In genomic region chr10:108338055-108338961, GRCm38 (mm10) we compare ENCODE assay signal across 19 mouse cellular contexts. TPM values are rescaled to one million over a fixed set of nuclear protein-coding genes. Genes with fewer than 3 reads are reported as not detected.
A peak's percentile ranks its signal among the peaks of the same experiment; 100 is the strongest.
DNase-seq lines count a peak whose midpoint lies in the region; ATAC-seq lines count a peak whose summit lies in the region.
"Had no signal": no experiment of that assay in that cellular context is flagged by ENCODE, and none has a peak within 500 bp of the region (broad histone marks: within the 10 kb centered on the region; RNA-seq: fewer than 3 reads in every experiment).

No protein-coding gene starts in this region.

- H3K4me2 ChIP-seq in forebrain, embryonic 12.5 days = 0 out of 2 replicates have a peak overlapping the region, but pooled peaks have one; percentile 1
- no peak overlapping the region for H3K4me2 ChIP-seq in forebrain, embryonic 15.5 days (replicated peaks)
- H3K4me2 ChIP-seq in forebrain, embryonic 16.5 days (ENCODE audit: low read length) = no peak overlapping the region
- H3K4me2 ChIP-seq: heart, embryonic 12.5 days; liver, embryonic 12.5 days; lung, embryonic 15.5 days had no signal

- H3K9me3 ChIP-seq in forebrain, embryonic 12.5 days = no peaks in the 10 kb centered on the region
- no peaks in the 10 kb centered on the region for H3K9me3 ChIP-seq in forebrain, embryonic 15.5 days
- H3K9me3 ChIP-seq in forebrain, embryonic 16.5 days (ENCODE audit: control insufficient read depth, low read length) = no peaks in the 10 kb centered on the region
- H3K9me3 ChIP-seq: heart, embryonic 12.5 days; liver, embryonic 12.5 days; lung, embryonic 15.5 days had no signal

- H3K9ac ChIP-seq in forebrain, embryonic 12.5 days = no peak overlapping the region
- no peak overlapping the region for H3K9ac ChIP-seq in forebrain, embryonic 15.5 days (replicated peaks)
- H3K9ac ChIP-seq in forebrain, embryonic 16.5 days (replicated peaks; ENCODE audit: low read depth, low read length) = no peak overlapping the region
- H3K9ac ChIP-seq: heart, embryonic 12.5 days; liver, embryonic 12.5 days; lung, embryonic 15.5 days had no signal

- H3K4me1 ChIP-seq in forebrain, embryonic 12.5 days = peaks cover 25% of the 10 kb centered on the region
- H3K4me1 ChIP-seq in forebrain, embryonic 15.5 days = peaks cover 10% of the 10 kb centered on the region
- peaks cover 6% of the 10 kb centered on the region; the same call in 1 of the 2 replicates for H3K4me1 ChIP-seq in forebrain, embryonic 16.5 days (replicated peaks; ENCODE audit: control insufficient read depth, insufficient read depth, low read length)

- DNase-seq in retina, postnatal 1 day = peak; percentile 51
- DNase-seq in retina, embryonic 14.5 days (ENCODE audit: low spot score) = no peak
- no peak for DNase-seq in layer of hippocampus, adult 9-10 months (ENCODE audit: low spot score)
- DNase-seq in cerebellum, adult 9-11 months = no peak
- DNase-seq: cerebellum, adult 18-20 months; gastrocnemius, postnatal 36 days; heart, postnatal 4 days; kidney, adult 11 months; kidney, postnatal 14 days; left cerebral cortex, postnatal 4 days; thymus, adult 2 months had no signal

- ATAC-seq in forebrain, embryonic 12.5 days (ENCODE audit: low FRiP score) = peak; percentile 61; the same call in 1 of the 2 replicates
- no peak for ATAC-seq in forebrain, embryonic 15.5 days (replicated peaks)
- ATAC-seq in forebrain, embryonic 16.5 days = 0 out of 2 replicates have a peak, but pooled peaks have one; percentile 28
- ATAC-seq: CD4-positive, CD25-positive, alpha-beta regulatory T cell, adult 4 months; liver, embryonic 12.5 days had no signal

- peak overlapping the region; percentile 31; the same call in 1 of the 2 replicates for H3K27ac ChIP-seq in forebrain, embryonic 12.5 days
- H3K27ac ChIP-seq in forebrain, embryonic 15.5 days (replicated peaks) = no peak overlapping the region
- H3K27ac ChIP-seq in forebrain, embryonic 16.5 days (ENCODE audit: low read length) = no peak overlapping the region
- H3K27ac ChIP-seq: liver, embryonic 12.5 days; lung, embryonic 15.5 days had no signal

- H3K27me3 ChIP-seq in forebrain, embryonic 12.5 days = no peaks in the 10 kb centered on the region
- no peaks in the 10 kb centered on the region for H3K27me3 ChIP-seq in forebrain, embryonic 15.5 days
- H3K27me3 ChIP-seq in forebrain, embryonic 16.5 days (replicated peaks; ENCODE audit: control insufficient read depth, insufficient read depth, low read length) = no peaks in the 10 kb centered on the region
- H3K27me3 ChIP-seq: heart, embryonic 12.5 days; lung, embryonic 15.5 days had no signal

- no peak overlapping the region for H3K4me3 ChIP-seq in forebrain, embryonic 12.5 days (replicated peaks)
- no peak overlapping the region for H3K4me3 ChIP-seq in forebrain, embryonic 15.5 days
- H3K4me3 ChIP-seq in forebrain, embryonic 16.5 days (replicated peaks; ENCODE audit: low read length) = no peak overlapping the region
- H3K4me3 ChIP-seq: heart, embryonic 12.5 days; liver, embryonic 12.5 days; lung, embryonic 15.5 days; myocyte had no signal

- 44% methylated on average over 22 of the region's 22 CpGs for WGBS in forebrain, embryonic 12.5 days
- 37% methylated on average over 22 of the region's 22 CpGs for WGBS in forebrain, embryonic 15.5 days
- WGBS in forebrain, embryonic 16.5 days = 37% methylated on average over 22 of the region's 22 CpGs

- 0 out of 2 replicates have a peak, but pooled peaks cover 3% of the 10 kb centered on the region for H3K36me3 ChIP-seq in forebrain, embryonic 12.5 days (replicated peaks)
- no peaks in the 10 kb centered on the region for H3K36me3 ChIP-seq in forebrain, embryonic 15.5 days
- H3K36me3 ChIP-seq in forebrain, embryonic 16.5 days (ENCODE audit: control insufficient read depth, insufficient read depth) = no peaks in the 10 kb centered on the region

RNA-seq across cellular contexts. Expression of gene Pawr, which starts 6.4 kb away (rescaled TPM):
- polyA plus RNA-seq in forebrain, embryonic 12.5 days (2016; fragmentation: Nextera tagmentation; extraction: Ambion mirVana) = 13.3 and 13.4 TPM in 2 replicates
- 2.8 and 2.9 TPM in 2 replicates for polyA plus RNA-seq in forebrain, embryonic 15.5 days (2015; fragmentation: Nextera tagmentation; extraction: Ambion mirVana)
- polyA plus RNA-seq in forebrain, embryonic 16.5 days (2015; fragmentation: Nextera tagmentation; extraction: Ambion mirVana) = 2.2 and 2.4 TPM in 2 replicates
- polyA plus RNA-seq: CD4-positive, CD25-positive, alpha-beta regulatory T cell, adult 4 months had no signal
